Mouse (Mus musculus): ENCODE data around the gene Slc4a8. TPM values are rescaled to one million over a fixed set of nuclear protein-coding genes. Genes with fewer than 3 reads are reported as not detected.
"Not testable (repeated sequence)": the region's sequence is repeated elsewhere in the genome, so short reads cannot be mapped to it uniquely, and the experiment has no call there.

Gene Slc4a8
- total RNA-seq, 1 experiment = 25.6 TPM

- Histone ChIP-seq H3K4me1 (ENCODE audit: control insufficient read depth in 2 of 2, insufficient read depth in 2 of 2, low read length in 2 of 2, poor library complexity in 1 of 2) (no peaks in the 10 kb centered on the region; a peak in 1 of 4 replicates), H3K36me3 (ENCODE audit: control insufficient read depth, insufficient read depth, low read length, poor library complexity, severe bottlenecking) (peaks cover 4% of the 10 kb centered on the region; the same call in 1 of the 2 replicates), H3K9ac (ENCODE audit: insufficient read depth, low read depth, low read length, poor library complexity, severe bottlenecking) (no peak overlapping the region), H3K27ac (ENCODE audit: insufficient read depth, low read depth, low read length, poor library complexity, severe bottlenecking) (no peak overlapping the region), H3K4me3 (ENCODE audit: insufficient read depth in 1 of 2, low read depth in 1 of 2, low read length in 2 of 2, poor library complexity in 1 of 2, severe bottlenecking in 1 of 2) (no peak overlapping the region), H3K9me3 (ENCODE audit: control insufficient read depth, insufficient read depth, low read depth, low read length) (no peaks in the 10 kb centered on the region)
- no peak for TF ChIP-seq CHD2 (IDR thresholded peaks at IDR 0.05; ENCODE audit: low read depth, low read length)
- in situ Hi-C loops (cut with MboI; ENCODE audit: low sequenced_read_pairs in 2 of 2, unreplicated experiment in 2 of 2) = no loop called here
- DNase-seq (ENCODE audit: low read depth, low spot score) = no peak
These were observed 52.0 kb downstream of the Slc4a8 start for GRCm38 (mm10) chr15:100813501-100813900.

GRCm38 (mm10) chr15:100814066-100814465 lies 52.5 kb downstream of the Slc4a8 start:
- in situ Hi-C loops (cut with MboI; ENCODE audit: low sequenced_read_pairs in 2 of 2, unreplicated experiment in 2 of 2) = no loop called here
- Histone ChIP-seq H3K9ac (ENCODE audit: insufficient read depth, low read depth, low read length, poor library complexity, severe bottlenecking) (no peak overlapping the region), H3K36me3 (ENCODE audit: control insufficient read depth, insufficient read depth, low read length, poor library complexity, severe bottlenecking) (peaks cover 4% of the 10 kb centered on the region; the same call in 1 of the 2 replicates), H3K27ac (ENCODE audit: insufficient read depth, low read depth, low read length, poor library complexity, severe bottlenecking) (no peak overlapping the region), H3K9me3 (ENCODE audit: control insufficient read depth, insufficient read depth, low read depth, low read length) (no peaks in the 10 kb centered on the region), H3K4me3 (ENCODE audit: insufficient read depth in 1 of 2, low read depth in 1 of 2, low read length in 2 of 2, poor library complexity in 1 of 2, severe bottlenecking in 1 of 2) (no peak overlapping the region), H3K4me1 (ENCODE audit: control insufficient read depth in 2 of 2, insufficient read depth in 2 of 2, low read length in 2 of 2, poor library complexity in 1 of 2) (no peaks in the 10 kb centered on the region; a peak in 1 of 4 replicates)
- TF ChIP-seq MAFK (IDR thresholded peaks at IDR 0.05; ENCODE audit: insufficient read depth, low read depth, low read length) (no peak), ZC3H11A (IDR thresholded peaks at IDR 0.05; ENCODE audit: borderline replicate concordance, low read depth, low read length) (no peak)
- no peak for DNase-seq (ENCODE audit: low read depth, low spot score)

- H3K27ac ChIP-seq (ENCODE audit: insufficient read depth, low read depth, low read length, poor library complexity, severe bottlenecking) = no peak overlapping the region
- in situ Hi-C loops (cut with MboI; ENCODE audit: low sequenced_read_pairs in 2 of 2, unreplicated experiment in 2 of 2) = no loop called here
These were observed 53.8 kb downstream of the Slc4a8 start for GRCm38 (mm10) chr15:100815310-100815709.

GRCm38 (mm10) chr15:100818860-100819259 lies 57.3 kb downstream of the Slc4a8 start:
- DNase-seq (ENCODE audit: low read depth, low spot score) = no peak
- no peak overlapping the region for H3K27ac ChIP-seq (ENCODE audit: insufficient read depth, low read depth, low read length, poor library complexity, severe bottlenecking)
- no peaks in the 10 kb centered on the region for H3K4me1 ChIP-seq (ENCODE audit: control insufficient read depth in 2 of 2, insufficient read depth in 2 of 2, low read length in 2 of 2, poor library complexity in 1 of 2)
- no peak overlapping the region for H3K4me3 ChIP-seq (ENCODE audit: insufficient read depth in 1 of 2, low read depth in 1 of 2, low read length in 2 of 2, poor library complexity in 1 of 2, severe bottlenecking in 1 of 2)
- H3K36me3 ChIP-seq (ENCODE audit: control insufficient read depth, insufficient read depth, low read length, poor library complexity, severe bottlenecking) = no peaks in the 10 kb centered on the region
- no peaks in the 10 kb centered on the region for H3K9me3 ChIP-seq (ENCODE audit: control insufficient read depth, insufficient read depth, low read depth, low read length)
- TF ChIP-seq CHD2 (IDR thresholded peaks at IDR 0.05; ENCODE audit: low read depth, low read length) (no peak), ZNF384 (IDR thresholded peaks at IDR 0.05; ENCODE audit: low read depth, low read length) (no peak), HCFC1 (IDR thresholded peaks at IDR 0.05; ENCODE audit: borderline replicate concordance, insufficient read depth, low read length) (no peak), ZC3H11A (IDR thresholded peaks at IDR 0.05; ENCODE audit: borderline replicate concordance, low read depth, low read length) (no peak), MAFK (IDR thresholded peaks at IDR 0.05; ENCODE audit: insufficient read depth, low read depth, low read length) (no peak)
- no peak overlapping the region for H3K9ac ChIP-seq (ENCODE audit: insufficient read depth, low read depth, low read length, poor library complexity, severe bottlenecking)
- in situ Hi-C loops (cut with MboI; ENCODE audit: low sequenced_read_pairs in 2 of 2, unreplicated experiment in 2 of 2) = no loop called here

More at GRCm38 (mm10) chr15:100815310-100815709, 53.8 kb downstream of the Slc4a8 start:
- H3K4me3 ChIP-seq (ENCODE audit: insufficient read depth in 1 of 2, low read depth in 1 of 2, low read length in 2 of 2, poor library complexity in 1 of 2, severe bottlenecking in 1 of 2) = no peak overlapping the region
- no peak for TF ChIP-seq CHD2 (IDR thresholded peaks at IDR 0.05; ENCODE audit: low read depth, low read length)
- TF ChIP-seq ZC3H11A (IDR thresholded peaks at IDR 0.05; ENCODE audit: borderline replicate concordance, low read depth, low read length) = no peak
- TF ChIP-seq ZNF384 (IDR thresholded peaks at IDR 0.05; ENCODE audit: low read depth, low read length) = no peak
- TF ChIP-seq HCFC1 (IDR thresholded peaks at IDR 0.05; ENCODE audit: borderline replicate concordance, insufficient read depth, low read length) = no peak
- no peak for TF ChIP-seq MAFK (IDR thresholded peaks at IDR 0.05; ENCODE audit: insufficient read depth, low read depth, low read length)
- no peaks in the 10 kb centered on the region; a peak in 1 of 4 replicates for H3K4me1 ChIP-seq (ENCODE audit: control insufficient read depth in 2 of 2, insufficient read depth in 2 of 2, low read length in 2 of 2, poor library complexity in 1 of 2)
- no peaks in the 10 kb centered on the region for H3K9me3 ChIP-seq (ENCODE audit: control insufficient read depth, insufficient read depth, low read depth, low read length)
- no peak overlapping the region for H3K9ac ChIP-seq (ENCODE audit: insufficient read depth, low read depth, low read length, poor library complexity, severe bottlenecking)
- DNase-seq (ENCODE audit: low read depth, low spot score) = no peak
- 0 out of 2 replicates have a peak, but pooled peaks cover 4% of the 10 kb centered on the region for H3K36me3 ChIP-seq (ENCODE audit: control insufficient read depth, insufficient read depth, low read length, poor library complexity, severe bottlenecking)

- Histone ChIP-seq H3K36me3 (ENCODE audit: control insufficient read depth, insufficient read depth, low read length, poor library complexity, severe bottlenecking) (no peaks in the 10 kb centered on the region), H3K27ac (ENCODE audit: insufficient read depth, low read depth, low read length, poor library complexity, severe bottlenecking) (no peak overlapping the region), H3K9me3 (ENCODE audit: control insufficient read depth, insufficient read depth, low read depth, low read length) (no peaks in the 10 kb centered on the region), H3K9ac (ENCODE audit: insufficient read depth, low read depth, low read length, poor library complexity, severe bottlenecking) (no peak overlapping the region), H3K4me3 (ENCODE audit: insufficient read depth in 1 of 2, low read depth in 1 of 2, low read length in 2 of 2, poor library complexity in 1 of 2, severe bottlenecking in 1 of 2) (no peak overlapping the region), H3K4me1 (ENCODE audit: control insufficient read depth in 2 of 2, insufficient read depth in 2 of 2, low read length in 2 of 2, poor library complexity in 1 of 2) (peaks cover 2 to 6% of the 10 kb centered on the region in 2 experiments; a peak in 1 of 4 replicates)
- TF ChIP-seq ZNF384 (IDR thresholded peaks at IDR 0.05; ENCODE audit: low read depth, low read length) (no peak), HCFC1 (IDR thresholded peaks at IDR 0.05; ENCODE audit: borderline replicate concordance, insufficient read depth, low read length) (no peak), CHD2 (IDR thresholded peaks at IDR 0.05; ENCODE audit: low read depth, low read length) (no peak), MAFK (IDR thresholded peaks at IDR 0.05; ENCODE audit: insufficient read depth, low read depth, low read length) (no peak), ZC3H11A (IDR thresholded peaks at IDR 0.05; ENCODE audit: borderline replicate concordance, low read depth, low read length) (no peak)
- no peak for DNase-seq (ENCODE audit: low read depth, low spot score)
- in situ Hi-C loops (cut with MboI; ENCODE audit: low sequenced_read_pairs in 2 of 2, unreplicated experiment in 2 of 2) = no loop called here
These were observed 60.3 kb downstream of the Slc4a8 start for GRCm38 (mm10) chr15:100821824-100822223.

GRCm38 (mm10) chr15:100822370-100822769 lies 60.8 kb downstream of the Slc4a8 start:
- H3K9ac ChIP-seq (ENCODE audit: insufficient read depth, low read depth, low read length, poor library complexity, severe bottlenecking); DNase-seq (ENCODE audit: low read depth, low spot score); H3K9me3 ChIP-seq (ENCODE audit: control insufficient read depth, insufficient read depth, low read depth, low read length); H3K4me3 ChIP-seq (ENCODE audit: insufficient read depth in 1 of 2, low read depth in 1 of 2, low read length in 2 of 2, poor library complexity in 1 of 2, severe bottlenecking in 1 of 2); H3K36me3 ChIP-seq (ENCODE audit: control insufficient read depth, insufficient read depth, low read length, poor library complexity, severe bottlenecking); H3K4me1 ChIP-seq (ENCODE audit: control insufficient read depth in 2 of 2, insufficient read depth in 2 of 2, low read length in 2 of 2, poor library complexity in 1 of 2); in situ Hi-C loops (cut with MboI; ENCODE audit: low sequenced_read_pairs in 2 of 2, unreplicated experiment in 2 of 2); H3K27ac ChIP-seq (ENCODE audit: insufficient read depth, low read depth, low read length, poor library complexity, severe bottlenecking): not testable (repeated sequence)

Measured in ES-E14 (cell line).